Mouse (Mus musculus): ENCODE measurements around the gene Brms1. TPM values are rescaled to one million over a fixed set of nuclear protein-coding genes. Genes with fewer than 3 reads are reported as not detected.
"Not testable (repeated sequence)": the region's sequence is repeated elsewhere in the genome, so short reads cannot be mapped to it uniquely, and the experiment has no call there.

The Brms1 gene
- polyA plus RNA-seq (2015; fragmentation: Nextera tagmentation; extraction: Ambion mirVana): 36.7 and 40.5 TPM in 2 replicates

DNA sequence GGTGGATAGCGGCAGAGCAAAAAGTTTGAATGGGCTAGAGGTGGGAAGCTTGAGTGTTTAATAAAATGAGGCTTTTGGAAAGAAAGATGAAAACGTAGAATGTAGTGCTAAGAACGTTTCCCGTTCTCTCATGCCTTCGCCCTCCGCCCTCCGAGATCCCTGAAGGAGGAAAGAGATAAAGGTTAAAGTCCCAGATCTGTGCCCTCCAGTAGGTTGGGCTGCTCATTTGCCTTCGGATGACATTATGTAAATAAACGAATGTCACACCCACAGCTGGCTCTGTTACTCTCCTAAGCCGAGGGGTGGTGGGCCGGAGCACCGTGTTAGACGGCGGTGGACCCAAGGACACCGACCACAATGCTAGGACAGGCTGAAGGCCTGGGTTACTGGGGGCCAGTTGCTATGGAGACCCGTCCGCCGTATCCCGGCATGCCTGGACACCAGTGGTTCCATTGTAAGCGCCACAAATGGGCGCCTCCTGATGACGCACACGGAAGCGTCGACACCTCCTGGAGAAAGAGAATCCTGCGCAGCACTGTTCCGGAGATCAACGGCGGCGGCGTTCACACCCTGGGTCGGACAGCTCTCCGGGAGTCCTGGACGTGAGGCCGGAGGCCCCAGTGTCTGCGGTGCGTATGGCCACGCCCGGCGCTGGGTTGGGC is at the start of gene Brms1:
Gene Brms1, plus strand, starts transcription at position 493 of the 662 bp plus-strand sequence.
- Histone ChIP-seq H3K27ac (no peak within 1 kb of the TSS), H3K9ac (peak within 1 kb of the TSS; percentile 87), H3K36me3 (peaks cover 18% of the 10 kb centered on the region), H3K4me1 (peaks cover 37% of the 10 kb centered on the region), H3K9me3 (no peaks in the 10 kb centered on the region), H3K4me3 (peak within 1 kb of the TSS; percentile 86), H3K4me2 (replicated peaks) (peak within 1 kb of the TSS; percentile 99), H3K27me3 (no peaks in the 10 kb centered on the region)
- 8% methylated on average over 40 of the region's 40 CpGs for WGBS
- ATAC-seq (ENCODE audit: low FRiP score, low read depth): peak; percentile 64

DNA sequence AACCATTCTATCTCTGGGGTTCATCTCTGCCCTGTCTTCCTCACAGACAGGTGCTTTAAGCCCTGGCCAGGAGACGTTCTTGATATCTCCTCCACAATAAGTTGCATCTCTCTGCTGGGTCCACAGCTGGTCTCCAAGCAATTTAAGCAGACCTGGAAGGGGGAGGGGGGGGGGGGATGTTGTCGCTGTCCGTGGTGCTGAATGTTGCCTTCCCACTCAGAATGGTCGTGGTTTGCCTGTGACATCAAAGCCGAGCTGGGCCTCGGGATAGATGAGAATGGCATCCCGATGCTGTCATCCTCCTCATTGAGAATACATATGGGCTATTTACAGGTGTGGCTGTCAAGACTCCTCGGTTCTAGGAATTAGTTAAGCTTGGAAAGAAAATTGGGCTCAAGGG is 48.8 kb upstream of the Brms1 start:
- Histone ChIP-seq H3K27ac (no peak overlapping the region), H3K4me2 (replicated peaks) (no peak overlapping the region), H3K27me3 (peaks cover 62% of the 10 kb centered on the region), H3K4me3 (no peak overlapping the region), H3K4me1 (no peaks in the 10 kb centered on the region), H3K9me3 (no peaks in the 10 kb centered on the region), H3K36me3 (no peaks in the 10 kb centered on the region), H3K9ac (no peak overlapping the region)
- 17% methylated on average over 8 of the region's 8 CpGs for WGBS
- ATAC-seq (ENCODE audit: low FRiP score, low read depth): no peak

DNA sequence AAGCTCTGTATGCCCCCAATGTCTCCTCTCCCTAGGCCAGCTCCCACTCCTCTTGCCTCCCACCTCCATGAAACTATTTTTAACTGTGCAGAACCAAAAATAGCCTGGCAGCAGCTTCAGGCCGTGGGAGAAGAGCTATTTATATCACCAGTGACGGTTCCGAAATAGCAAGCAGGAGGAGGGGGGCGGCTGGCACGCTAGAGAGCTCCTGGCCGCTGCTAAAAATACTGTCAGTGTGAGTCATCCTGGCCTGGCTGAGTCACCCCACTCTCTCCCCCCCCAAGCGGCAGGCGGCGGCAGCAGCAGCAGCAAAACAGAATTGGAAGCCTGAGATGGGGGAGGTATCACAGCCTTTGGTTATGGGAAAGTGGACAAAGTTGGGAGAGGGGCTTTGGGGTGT is 48.2 kb upstream of the Brms1 start:
- Histone ChIP-seq H3K27ac (no peak overlapping the region), H3K9me3 (no peaks in the 10 kb centered on the region)
- WGBS: 10% methylated on average over 9 of the region's 9 CpGs

DNA sequence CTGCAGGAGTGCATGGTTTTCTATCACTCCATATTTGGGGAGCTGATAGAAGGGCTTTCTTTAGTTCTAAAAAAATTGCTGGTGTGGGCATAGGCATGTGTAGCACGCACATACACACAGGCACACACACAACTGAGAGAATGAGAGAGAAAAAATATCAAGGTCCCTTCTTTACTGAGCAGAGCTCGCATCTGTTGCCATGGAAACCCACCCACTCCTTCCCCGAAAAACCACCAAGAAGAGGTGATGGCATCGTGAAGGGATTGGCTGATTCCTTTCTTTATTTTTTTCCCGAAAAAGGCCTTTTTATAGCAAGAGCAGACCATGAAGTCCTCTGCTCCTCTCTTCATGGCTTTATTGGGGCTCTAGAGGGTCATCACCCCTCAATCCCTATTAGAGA is 47.1 kb upstream of the Brms1 start:
- H3K4me2 ChIP-seq (replicated peaks): no peak overlapping the region
- no peaks in the 10 kb centered on the region for H3K4me1 ChIP-seq
- no peak overlapping the region for H3K9ac ChIP-seq
- no peaks in the 10 kb centered on the region for H3K36me3 ChIP-seq
- no peak for ATAC-seq (ENCODE audit: low FRiP score, low read depth)
- peaks cover 64% of the 10 kb centered on the region for H3K27me3 ChIP-seq
- no peak overlapping the region for H3K27ac ChIP-seq
- WGBS: 63% methylated on average over 5 of the region's 5 CpGs
- H3K9me3 ChIP-seq: no peaks in the 10 kb centered on the region
- no peak overlapping the region for H3K4me3 ChIP-seq

More for the DNA sequence above, 48.2 kb upstream of the Brms1 start:
- H3K27me3 ChIP-seq: peaks cover 62% of the 10 kb centered on the region
- H3K4me3 ChIP-seq: no peak overlapping the region
- H3K36me3 ChIP-seq: no peaks in the 10 kb centered on the region
- no peaks in the 10 kb centered on the region for H3K4me1 ChIP-seq
- 0 out of 2 replicates have a peak, but pooled peaks have one; percentile 36 for ATAC-seq (ENCODE audit: low FRiP score, low read depth)
- H3K9ac ChIP-seq: no peak overlapping the region
- H3K4me2 ChIP-seq (replicated peaks): no peak overlapping the region

DNA sequence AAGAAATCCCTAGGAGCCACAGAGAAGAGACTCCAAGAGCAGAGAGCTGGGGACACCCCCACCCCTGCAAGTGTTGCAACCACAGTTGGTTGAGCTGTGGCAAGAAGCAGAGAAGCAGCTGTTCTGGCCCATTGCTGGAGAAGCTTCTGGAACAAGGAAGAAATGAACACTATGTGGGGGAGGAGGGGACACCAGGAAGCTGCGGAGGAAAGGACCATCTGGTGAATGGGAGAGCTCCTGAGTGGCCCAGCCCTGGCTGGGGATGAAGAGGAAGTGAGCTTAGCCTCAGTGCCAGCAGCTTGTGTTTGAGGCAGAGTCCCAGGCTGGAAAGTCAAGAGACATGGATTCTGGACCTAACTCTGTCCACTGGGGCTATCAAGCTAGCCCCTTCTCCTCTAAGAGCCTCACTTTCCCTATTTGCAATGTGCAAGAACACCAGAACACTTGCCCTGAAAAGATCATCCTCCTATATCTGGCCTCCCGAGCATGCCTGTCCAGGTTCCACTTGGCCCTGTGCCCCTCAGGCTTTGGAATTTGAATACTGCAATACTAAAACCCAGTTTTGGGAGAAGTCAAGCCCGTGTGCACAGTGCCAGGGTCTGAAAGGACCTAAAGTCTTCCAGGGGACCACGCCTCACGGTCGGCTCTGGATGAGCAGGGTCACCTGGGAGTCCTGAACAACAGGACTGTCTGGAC is 41.6 kb upstream of the Brms1 start:
- ATAC-seq (ENCODE audit: low FRiP score, low read depth): no peak
- Histone ChIP-seq H3K4me1 (peaks cover 8% of the 10 kb centered on the region), H3K27me3 (peaks cover 26% of the 10 kb centered on the region), H3K9ac (no peak overlapping the region), H3K36me3 (no peaks in the 10 kb centered on the region), H3K4me2 (replicated peaks) (no peak overlapping the region), H3K4me3 (no peak overlapping the region), H3K9me3 (no peaks in the 10 kb centered on the region), H3K27ac (no peak overlapping the region)
- 67% methylated on average over 6 of the region's 6 CpGs for WGBS

DNA sequence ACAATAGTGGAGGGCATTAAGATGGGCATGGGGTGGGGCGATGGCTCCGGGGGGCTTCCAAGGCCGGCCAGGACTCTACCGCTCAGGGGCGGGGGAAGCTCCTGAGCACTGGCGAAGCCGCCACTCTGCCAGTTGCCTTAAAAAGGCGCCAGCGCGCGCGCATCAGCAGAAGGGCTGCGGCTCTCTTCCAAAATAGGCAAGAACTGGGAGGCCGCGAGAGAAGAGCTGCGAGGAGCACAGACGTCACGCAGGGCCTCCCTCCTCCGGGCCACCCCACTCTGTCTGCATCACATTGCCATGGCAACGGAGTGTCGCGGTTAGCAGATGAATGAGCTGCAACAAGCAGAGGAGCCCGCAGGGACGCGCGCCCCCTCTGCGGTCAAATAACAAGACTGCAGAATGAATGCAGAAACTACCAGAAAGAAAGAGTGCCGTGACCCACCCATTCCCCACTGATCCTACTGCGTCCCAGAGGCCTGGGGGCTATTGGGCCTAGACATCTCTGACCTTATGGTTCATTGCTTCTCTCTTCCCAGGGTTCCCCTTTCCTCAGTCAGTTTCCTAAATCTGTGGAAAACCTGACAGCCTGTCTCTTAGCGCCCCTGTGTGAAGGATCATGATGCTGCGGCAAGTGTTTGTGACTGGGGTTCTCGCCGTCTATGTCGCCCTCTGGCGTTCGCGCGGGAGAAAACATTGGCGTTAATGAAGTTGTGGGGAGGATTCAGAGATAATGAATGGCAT is 39.3 kb upstream of the Brms1 start:
- ATAC-seq (ENCODE audit: low FRiP score, low read depth): peak; percentile 89

DNA sequence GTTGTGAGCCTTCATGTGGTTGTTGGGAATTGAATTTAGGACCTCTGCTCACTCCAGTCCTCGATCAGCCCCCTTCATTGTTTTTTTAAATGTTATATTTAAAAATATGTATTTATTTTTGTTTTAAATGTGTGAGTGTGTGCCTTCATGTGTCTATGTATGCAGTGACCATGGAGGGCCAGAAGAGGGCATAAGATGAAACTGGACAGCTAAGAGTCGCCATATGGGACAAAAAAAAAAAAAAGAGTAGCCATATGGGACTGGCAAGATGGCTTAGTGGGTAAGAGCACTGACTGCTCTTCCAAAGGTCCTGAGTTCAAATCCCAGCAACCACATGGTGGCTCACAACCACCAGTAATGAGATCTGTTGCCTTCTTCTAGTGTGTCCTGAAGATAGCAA is 37.5 kb upstream of the Brms1 start:
- H3K36me3 ChIP-seq; H3K27ac ChIP-seq; H3K4me2 ChIP-seq (replicated peaks); H3K9ac ChIP-seq; H3K4me1 ChIP-seq; ATAC-seq (ENCODE audit: low FRiP score, low read depth); H3K4me3 ChIP-seq; H3K9me3 ChIP-seq: not testable (repeated sequence)
- peaks cover 20% of the 10 kb centered on the region for H3K27me3 ChIP-seq
- 55% methylated on average over 2 of the region's 2 CpGs for WGBS

More for the DNA sequence above, 39.3 kb upstream of the Brms1 start:
- no peaks in the 10 kb centered on the region for H3K9me3 ChIP-seq
- H3K4me2 ChIP-seq (replicated peaks): peak overlapping the region; percentile 67
- peaks cover 20% of the 10 kb centered on the region for H3K27me3 ChIP-seq
- peak overlapping the region; percentile 17; the same call in 1 of the 2 replicates for H3K27ac ChIP-seq
- H3K9ac ChIP-seq: peak overlapping the region; percentile 55; the same call in 1 of the 2 replicates
- peaks cover 8% of the 10 kb centered on the region for H3K4me1 ChIP-seq
- no peaks in the 10 kb centered on the region for H3K36me3 ChIP-seq
- peak overlapping the region; percentile 34 for H3K4me3 ChIP-seq
- WGBS: under 1% methylated on average over 39 of the region's 39 CpGs

DNA sequence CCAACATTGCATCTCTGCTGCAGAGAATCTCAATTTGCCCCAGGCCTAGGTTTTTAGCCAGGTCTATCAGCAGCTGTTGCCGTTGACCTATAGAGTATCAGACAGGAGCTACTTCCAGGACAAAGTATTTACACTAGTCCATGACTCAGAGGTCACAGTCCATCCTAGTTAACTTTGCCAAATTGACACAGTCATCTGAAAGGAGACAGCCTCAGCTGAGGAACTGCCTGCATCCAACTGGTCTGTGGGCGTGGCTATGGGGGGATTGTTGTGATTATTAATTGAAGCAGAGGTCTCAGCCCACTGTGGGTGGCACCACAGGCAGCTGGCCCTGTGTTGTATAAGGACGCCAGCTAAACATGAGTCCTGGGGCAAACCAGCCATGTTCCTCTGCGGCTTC is 36.2 kb upstream of the Brms1 start:
- H3K4me1 ChIP-seq: peaks cover 8% of the 10 kb centered on the region
- H3K9me3 ChIP-seq: no peaks in the 10 kb centered on the region
- no peak overlapping the region for H3K9ac ChIP-seq
- WGBS: 68% methylated on average over 4 of the region's 4 CpGs
- H3K4me2 ChIP-seq (replicated peaks): no peak overlapping the region
- peaks cover 14% of the 10 kb centered on the region; the same call in 1 of the 2 replicates for H3K27me3 ChIP-seq
- no peak overlapping the region for H3K4me3 ChIP-seq
- H3K27ac ChIP-seq: no peak overlapping the region
- no peaks in the 10 kb centered on the region for H3K36me3 ChIP-seq
- ATAC-seq (ENCODE audit: low FRiP score, low read depth): no peak

DNA sequence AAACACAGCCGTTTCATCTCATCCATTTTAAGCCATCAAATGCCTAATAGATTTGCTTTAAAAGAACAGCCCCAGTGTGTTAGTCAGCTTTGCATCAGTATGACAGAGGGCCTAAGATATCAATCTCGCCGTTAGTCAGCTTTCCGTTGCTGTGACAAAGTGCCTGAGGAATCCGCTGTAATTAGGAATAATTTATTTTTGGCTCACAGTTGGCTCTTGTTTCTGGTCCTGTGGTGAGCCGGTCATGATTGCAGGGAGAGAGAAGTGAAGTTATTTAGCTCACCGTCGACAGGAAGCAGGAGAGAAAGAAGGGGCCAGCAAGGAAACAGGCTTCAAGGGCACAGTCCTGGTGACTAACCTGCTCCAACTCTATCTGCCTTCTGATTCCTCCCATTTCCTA is 28.0 kb upstream of the Brms1 start:
- no peak overlapping the region for H3K4me2 ChIP-seq (replicated peaks)
- no peak overlapping the region for H3K9ac ChIP-seq
- no peaks in the 10 kb centered on the region for H3K36me3 ChIP-seq
- peaks cover 11% of the 10 kb centered on the region for H3K4me1 ChIP-seq
- WGBS: 59% methylated on average over 8 of the region's 8 CpGs
- no peaks in the 10 kb centered on the region for H3K9me3 ChIP-seq
- H3K4me3 ChIP-seq: no peak overlapping the region
- H3K27me3 ChIP-seq: no peaks in the 10 kb centered on the region
- no peak overlapping the region for H3K27ac ChIP-seq
- ATAC-seq (ENCODE audit: low FRiP score, low read depth): no peak

DNA sequence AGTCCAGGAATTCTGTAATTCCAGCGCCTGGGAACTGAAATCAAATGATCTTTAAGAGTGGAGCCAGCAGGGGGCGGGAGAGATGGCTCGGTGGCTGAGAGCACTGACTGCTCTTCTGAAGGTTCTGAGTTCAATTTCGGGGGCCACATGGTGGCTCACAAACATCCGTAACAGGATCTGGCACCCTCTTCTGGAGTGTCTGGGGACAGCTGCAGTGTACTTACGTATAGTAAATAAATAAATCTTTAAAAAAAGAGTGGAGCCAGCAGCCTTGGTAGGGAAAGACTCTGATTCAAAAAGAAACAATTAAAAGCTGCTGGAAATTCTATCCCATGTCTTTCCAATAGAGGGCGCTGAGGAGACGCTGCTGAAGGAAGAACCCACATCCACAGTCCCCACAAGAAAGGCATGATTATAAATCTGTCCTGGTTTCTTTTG is 26.2 kb upstream of the Brms1 start:
- Histone ChIP-seq H3K4me3 (no peak overlapping the region), H3K9me3 (no peaks in the 10 kb centered on the region), H3K4me2 (replicated peaks) (no peak overlapping the region), H3K27me3 (no peaks in the 10 kb centered on the region), H3K27ac (no peak overlapping the region), H3K36me3 (no peaks in the 10 kb centered on the region), H3K9ac (no peak overlapping the region), H3K4me1 (peaks cover 11% of the 10 kb centered on the region)
- 22% methylated on average over 8 of the region's 8 CpGs for WGBS
- no peak for ATAC-seq (ENCODE audit: low FRiP score, low read depth)

DNA sequence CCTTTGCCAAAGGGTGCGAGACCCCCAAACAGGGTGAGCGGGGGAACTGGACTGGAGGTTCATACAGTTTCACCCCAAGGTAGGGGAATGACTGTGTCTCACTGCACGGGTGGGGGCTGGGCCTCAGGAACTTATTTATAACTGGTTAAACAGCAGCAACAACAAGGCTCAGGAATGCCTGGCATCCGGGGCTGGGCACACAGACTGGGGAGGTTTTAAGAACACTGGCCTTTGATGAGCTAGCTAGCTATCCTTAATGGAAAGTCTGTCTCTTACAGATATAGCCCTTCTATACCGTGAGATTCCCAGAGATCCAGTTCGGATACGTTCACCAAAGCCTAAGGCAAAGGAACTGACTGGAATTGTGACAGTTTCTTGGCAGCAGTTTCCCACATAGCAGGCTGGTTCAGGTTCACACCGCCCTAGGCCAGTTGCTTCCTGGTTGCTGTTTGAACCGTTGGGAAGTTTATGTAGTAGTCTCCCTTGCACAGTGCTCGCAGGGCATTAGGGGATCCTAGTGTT is 24.9 kb upstream of the Brms1 start:
- 30% methylated on average over 10 of the region's 10 CpGs for WGBS
- H3K4me2 ChIP-seq (replicated peaks): peak overlapping the region; percentile 27
- H3K4me1 ChIP-seq: peaks cover 11% of the 10 kb centered on the region
- H3K27ac ChIP-seq: peak overlapping the region; percentile 58; the same call in 1 of the 2 replicates
- no peak overlapping the region for H3K4me3 ChIP-seq
- H3K36me3 ChIP-seq: no peaks in the 10 kb centered on the region
- peak overlapping the region; percentile 13; the same call in 1 of the 2 replicates for H3K9ac ChIP-seq
- peak; percentile 60; the same call in 1 of the 2 replicates for ATAC-seq (ENCODE audit: low FRiP score, low read depth)
- H3K9me3 ChIP-seq: no peaks in the 10 kb centered on the region
- H3K27me3 ChIP-seq: no peaks in the 10 kb centered on the region

DNA sequence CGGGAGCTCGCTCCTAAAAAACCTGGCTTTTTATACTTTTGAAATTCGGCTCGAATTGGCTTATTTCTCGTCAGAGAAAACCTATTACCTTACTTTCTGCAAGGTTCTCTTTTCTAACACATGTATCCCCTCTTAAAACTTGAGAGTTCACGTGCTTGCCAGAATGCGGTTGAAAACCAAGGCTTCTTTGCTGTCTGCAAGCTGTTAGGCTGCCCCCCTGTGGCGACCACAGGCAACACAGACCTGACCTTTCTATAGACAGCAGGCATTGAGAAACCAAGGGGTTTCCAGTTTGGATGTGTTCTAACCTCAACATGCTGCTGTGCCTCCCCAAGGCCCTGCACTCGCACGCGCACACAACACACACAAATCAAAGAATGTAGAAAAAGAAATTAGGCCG is 24.4 kb upstream of the Brms1 start:
- peak overlapping the region; percentile 58; the same call in 1 of the 2 replicates for H3K27ac ChIP-seq
- H3K27me3 ChIP-seq: no peaks in the 10 kb centered on the region
- H3K4me2 ChIP-seq (replicated peaks): peak overlapping the region; percentile 27
- no peak for ATAC-seq (ENCODE audit: low FRiP score, low read depth)
- no peaks in the 10 kb centered on the region for H3K36me3 ChIP-seq
- peaks cover 11% of the 10 kb centered on the region for H3K4me1 ChIP-seq
- H3K4me3 ChIP-seq: no peak overlapping the region
- no peaks in the 10 kb centered on the region for H3K9me3 ChIP-seq
- H3K9ac ChIP-seq: peak overlapping the region; percentile 13; the same call in 1 of the 2 replicates
- WGBS: 20% methylated on average over 12 of the region's 12 CpGs
